Mouse (Mus musculus) left cerebral cortex, postnatal 10 days (tissue): Measurements from ENCODE around the gene Mfsd8. TPM values are rescaled to one million over a fixed set of nuclear protein-coding genes. Genes with fewer than 3 reads are reported as not detected.

Source experiments
- total RNA-seq, 2 experiments: library from RNA; stranded (reverse); gene quantifications; 2 replicates each; pipeline ENCODE4 v1.2.3; 2021

Mfsd8 gene
- total RNA-seq, 2 experiments from 2014 or later, result 16.8 to 18.2 TPM

Other genes starting within 250 kb of the Mfsd8 start
- gene Slc25a31, start 138.0 kb downstream of the Mfsd8 start, total RNA-seq, result under 1 TPM in 1 of 2 experiments, not detected in 1; 0.36 TPM
- gene Hspa4l, start 102.4 kb downstream of the Mfsd8 start, total RNA-seq, result 100 to 1,000 TPM in 1 of 2 experiments, 10 to 100 TPM in 1; 92.8 to 101 TPM
- 1 to 10 TPM; 5.8 to 7.0 TPM for gene Plk4, start 46.9 kb downstream of the Mfsd8 start, total RNA-seq
- gene Abhd18, start 84 bp upstream of the Mfsd8 start, total RNA-seq, result 10 to 100 TPM; 13.5 to 15.2 TPM
- under 1 TPM; 0.17 to 0.24 TPM for gene 1700034I23Rik, start 55.7 kb upstream of the Mfsd8 start, total RNA-seq
- 10 to 100 TPM; 23.9 to 24.5 TPM for gene Larp1b, start 102.9 kb upstream of the Mfsd8 start, total RNA-seq
- 10 to 100 TPM; 46.9 to 49.5 TPM for gene Pgrmc2, start 236.2 kb upstream of the Mfsd8 start, total RNA-seq